Mouse (Mus musculus) neural tube, embryonic 14.5 days (tissue): Measurements from ENCODE around the gene Gm20388. TPM values are rescaled to one million over a fixed set of nuclear protein-coding genes. Genes with fewer than 3 reads are reported as not detected.

ENCODE experiments used
- ATAC-seq: fragments of 200-750 bp; cut with Nextera tagmentation; 2 replicates; pipeline ENCODE4 v1.8.0; 2017; ENCODE audit warnings: low read depth, mild to moderate bottlenecking, moderate TSS enrichment, moderate library complexity
- H3K27ac ChIP-seq: fragments of 300-500 bp; sonication (generic); 2 replicates; pipeline ENCODE4 v1.5.1; 2014; ENCODE audit warnings: low read depth, mild to moderate bottlenecking, control low read depth, low read length, moderate library complexity, mixed read lengths
- H3K27me3 ChIP-seq: fragments of 300-500 bp; sonication (generic); 2 replicates; pipeline ENCODE4 v1.6.1; 2014; ENCODE audit warnings: low read length; ENCODE audit not compliant: control insufficient read depth, insufficient read depth
- H3K36me3 ChIP-seq: fragments of 300-500 bp; sonication (generic); 2 replicates; pipeline ENCODE4 v1.6.1; 2014; ENCODE audit warnings: low read length, mixed read lengths; ENCODE audit not compliant: control insufficient read depth, insufficient read depth
- H3K4me1 ChIP-seq: fragments of 300-500 bp; sonication (generic); 2 replicates; pipeline ENCODE4 v1.6.1; 2014; ENCODE audit warnings: low read length; ENCODE audit not compliant: control insufficient read depth, insufficient read depth
- H3K4me2 ChIP-seq: fragments of 300-500 bp; sonication (generic); 2 replicates; pipeline ENCODE4 v1.6.1; 2014; ENCODE audit warnings: mild to moderate bottlenecking, low read depth, low read length, control low read depth
- H3K4me3 ChIP-seq: fragments of 300-500 bp; sonication (generic); 2 replicates; pipeline ENCODE4 v1.5.1; 2014; ENCODE audit warnings: low read depth, low read length, control low read depth, mixed read lengths
- H3K9ac ChIP-seq: fragments of 300-500 bp; sonication (generic); replicated peaks from 2 replicates; pipeline ENCODE4 v1.6.1; 2014; ENCODE audit warnings: low read depth, mild to moderate bottlenecking, control low read depth, low read length, mixed read lengths
- H3K9me3 ChIP-seq: fragments of 300-500 bp; sonication (generic); 2 replicates; pipeline ENCODE4 v1.6.1; 2016; ENCODE audit warnings: low read length; ENCODE audit not compliant: control insufficient read depth
- WGBS: fragments of 180-500 bp; shearing (Covaris S2); extraction: QIAGEN DNeasy Blood & Tissue Kit; methylation state at CpG from one replicate; pipeline ENCODE4 v1.1.7; 2014; 5-methylcytosine and 5-hydroxymethylcytosine counted together
- polyA plus RNA-seq: library from polyadenylated mRNA; unstranded; fragments of >200 nt; fragmentation: Nextera tagmentation; extraction: Ambion mirVana; gene quantifications from 2 replicates; pipeline ENCODE4 v1.2.1, GENCODE M21; 2014

Gm20388 gene
- polyA plus RNA-seq, 1 experiment from 2014 or later = 10.3 TPM

- no peak overlapping the region for H3K4me3 ChIP-seq
- no peaks in the 10 kb centered on the region for H3K9me3 ChIP-seq
- ATAC-seq = no peak
- H3K4me2 ChIP-seq = no peak overlapping the region
- H3K27me3 ChIP-seq = no peaks in the 10 kb centered on the region
- H3K36me3 ChIP-seq = peaks cover 23% of the 10 kb centered on the region
- H3K9ac ChIP-seq = no peak overlapping the region
- no peak overlapping the region for H3K27ac ChIP-seq
- no peaks in the 10 kb centered on the region for H3K4me1 ChIP-seq
- 89% methylated on average over 6 of the region's 6 CpGs for WGBS
These were observed 1639.4 kb downstream of the Gm20388 start for GRCm38 (mm10) chr8:121550056-121550455.

- Histone ChIP-seq H3K4me2 (no peak overlapping the region), H3K4me3 (no peak overlapping the region), H3K27ac (no peak overlapping the region), H3K9ac (no peak overlapping the region), H3K36me3 (peaks cover 23% of the 10 kb centered on the region), H3K4me1 (no peaks in the 10 kb centered on the region), H3K9me3 (no peaks in the 10 kb centered on the region), H3K27me3 (no peaks in the 10 kb centered on the region)
- 67% methylated on average over 24 of the region's 24 CpGs for WGBS
- ATAC-seq = no peak
These were observed 1640.7 kb downstream of the Gm20388 start for GRCm38 (mm10) chr8:121551065-121551985.

- H3K4me1 ChIP-seq = no peaks in the 10 kb centered on the region
- no peak overlapping the region for H3K9ac ChIP-seq
- peaks cover 23% of the 10 kb centered on the region for H3K36me3 ChIP-seq
- H3K27ac ChIP-seq = no peak overlapping the region
- no peak overlapping the region for H3K4me2 ChIP-seq
- H3K4me3 ChIP-seq = no peak overlapping the region
- no peaks in the 10 kb centered on the region for H3K9me3 ChIP-seq
- H3K27me3 ChIP-seq = no peaks in the 10 kb centered on the region
- 89% methylated on average over 7 of the region's 9 CpGs for WGBS
- ATAC-seq = no peak
These were observed 1641.9 kb downstream of the Gm20388 start for GRCm38 (mm10) chr8:121552506-121552905.

GRCm38 (mm10) chr8:121553831-121554475, 1643.3 kb downstream of the Gm20388 start:
- no peak overlapping the region for H3K27ac ChIP-seq
- no peaks in the 10 kb centered on the region for H3K27me3 ChIP-seq
- no peak overlapping the region for H3K4me3 ChIP-seq
- H3K9ac ChIP-seq = no peak overlapping the region
- 95% methylated on average over 32 of the region's 32 CpGs for WGBS
- peaks cover 28% of the 10 kb centered on the region for H3K36me3 ChIP-seq
- no peaks in the 10 kb centered on the region for H3K9me3 ChIP-seq
- no peak overlapping the region for H3K4me2 ChIP-seq
- ATAC-seq = no peak
- no peaks in the 10 kb centered on the region for H3K4me1 ChIP-seq

DNA sequence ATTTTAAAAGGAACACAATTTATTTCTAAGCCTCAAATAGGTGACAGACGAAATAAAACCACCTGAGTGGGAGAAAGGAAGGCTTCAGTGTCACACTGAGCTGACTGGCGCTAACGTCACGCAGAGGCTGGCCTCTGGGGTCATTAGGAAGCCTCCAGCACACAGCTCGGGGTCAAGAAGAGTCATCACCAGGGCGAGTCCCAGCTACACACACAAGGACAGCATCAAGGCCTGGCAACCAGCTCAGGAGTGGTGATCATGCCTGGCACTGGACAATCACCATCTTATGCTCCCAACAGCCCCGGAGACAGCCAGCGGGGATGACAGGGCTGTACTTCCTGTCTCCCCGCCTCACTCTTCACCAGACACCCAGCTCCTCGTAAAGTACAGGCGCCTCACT, 1647.1 kb downstream of the Gm20388 start:
- ATAC-seq = no peak
- peaks cover 30% of the 10 kb centered on the region for H3K36me3 ChIP-seq
- H3K4me3 ChIP-seq = no peak overlapping the region
- no peak overlapping the region for H3K9ac ChIP-seq
- WGBS = 89% methylated on average over 11 of the region's 11 CpGs
- H3K27me3 ChIP-seq = no peaks in the 10 kb centered on the region
- no peaks in the 10 kb centered on the region for H3K4me1 ChIP-seq
- H3K9me3 ChIP-seq = no peaks in the 10 kb centered on the region
- H3K27ac ChIP-seq = no peak overlapping the region
- H3K4me2 ChIP-seq = no peak overlapping the region

GRCm38 (mm10) chr8:121558538-121558937, 1647.9 kb downstream of the Gm20388 start:
- H3K4me3 ChIP-seq = no peak overlapping the region
- H3K4me2 ChIP-seq = no peak overlapping the region
- H3K27me3 ChIP-seq = no peaks in the 10 kb centered on the region
- no peak for ATAC-seq
- peaks cover 22% of the 10 kb centered on the region for H3K36me3 ChIP-seq
- 93% methylated on average over 16 of the region's 16 CpGs for WGBS
- no peaks in the 10 kb centered on the region for H3K9me3 ChIP-seq
- H3K9ac ChIP-seq = no peak overlapping the region
- no peak overlapping the region for H3K27ac ChIP-seq
- no peaks in the 10 kb centered on the region for H3K4me1 ChIP-seq

- Histone ChIP-seq H3K36me3 (peaks cover 12% of the 10 kb centered on the region; the same call in 1 of the 2 replicates), H3K4me3 (no peak overlapping the region), H3K4me2 (no peak overlapping the region), H3K27ac (no peak overlapping the region), H3K9me3 (no peaks in the 10 kb centered on the region), H3K27me3 (no peaks in the 10 kb centered on the region), H3K9ac (no peak overlapping the region), H3K4me1 (no peaks in the 10 kb centered on the region)
- 93% methylated on average over 12 of the region's 12 CpGs for WGBS
- ATAC-seq = no peak
These were observed 1649.2 kb downstream of the Gm20388 start for GRCm38 (mm10) chr8:121559801-121560200.

DNA sequence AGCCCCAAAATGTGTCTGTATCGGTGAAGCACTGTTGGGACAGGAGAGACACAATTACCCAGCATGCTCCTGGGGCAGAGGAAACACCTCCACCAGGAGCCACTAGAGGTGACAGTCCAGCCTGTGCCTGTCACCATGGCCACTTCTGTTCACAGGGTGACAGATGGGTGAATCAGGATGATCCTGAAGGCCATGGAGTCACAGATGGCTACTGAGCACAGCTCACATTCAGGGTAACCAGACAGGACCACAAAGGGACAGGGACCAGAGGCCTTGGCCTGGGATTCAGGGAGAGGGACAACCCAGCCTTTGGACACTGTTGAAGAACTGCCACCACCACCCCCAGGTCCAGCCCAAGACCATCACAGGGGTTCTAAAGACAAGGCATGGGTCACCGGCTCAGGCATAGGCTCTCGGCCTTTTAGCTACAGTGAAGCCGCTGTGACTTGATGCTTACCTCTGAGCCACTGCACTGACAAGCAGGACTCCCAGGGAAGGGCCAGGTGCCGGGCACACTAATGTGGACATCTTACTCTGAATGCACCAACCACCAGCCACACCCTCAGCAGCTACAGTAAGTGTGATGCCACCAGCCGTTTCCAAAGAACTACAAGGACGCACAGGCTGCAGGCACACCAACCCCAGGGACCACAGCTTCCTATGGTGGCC, 1649.9 kb downstream of the Gm20388 start:
- 0 out of 2 replicates have a peak, but pooled peaks cover under 1% of the 10 kb centered on the region for H3K4me1 ChIP-seq
- no peak overlapping the region for H3K27ac ChIP-seq
- no peak overlapping the region for H3K4me2 ChIP-seq
- H3K9ac ChIP-seq = no peak overlapping the region
- no peaks in the 10 kb centered on the region for H3K27me3 ChIP-seq
- no peaks in the 10 kb centered on the region for H3K9me3 ChIP-seq
- no peak for ATAC-seq
- no peak overlapping the region for H3K4me3 ChIP-seq
- 95% methylated on average over 7 of the region's 7 CpGs for WGBS
- peaks cover 13% of the 10 kb centered on the region; the same call in 1 of the 2 replicates for H3K36me3 ChIP-seq
